Mouse (Mus musculus) hindbrain, embryonic 11.5 days (tissue): Measurements from ENCODE around the gene Rtn2. TPM values are rescaled to one million over a fixed set of nuclear protein-coding genes. Genes with fewer than 3 reads are reported as not detected.

Experiments used
- ATAC-seq: fragments of 200-750 bp; cut with Nextera tagmentation; 2 replicates; pipeline ENCODE4 v1.8.0; 2017; ENCODE audit warnings: mild to moderate bottlenecking, moderate TSS enrichment, moderate library complexity; ENCODE audit not compliant: low FRiP score
- DNase-seq: peaks from one replicate; pipeline ENCODE4 v3.0.0-alpha.2; 2015; ENCODE audit warnings: low spot score
- H3K27ac ChIP-seq: fragments of 300-500 bp; sonication (generic); 2 replicates; pipeline ENCODE4 v1.5.1; 2014; ENCODE audit warnings: mild to moderate bottlenecking, low read depth, low read length
- H3K27me3 ChIP-seq: fragments of 300-500 bp; sonication (generic); 2 replicates; pipeline ENCODE4 v1.6.1; 2014; ENCODE audit warnings: mild to moderate bottlenecking, low read length, moderate library complexity, mixed read lengths; ENCODE audit not compliant: control insufficient read depth, insufficient read depth
- H3K36me3 ChIP-seq: fragments of 300-500 bp; sonication (generic); 2 replicates; pipeline ENCODE4 v1.6.1; 2014; ENCODE audit warnings: mild to moderate bottlenecking, low read length, moderate library complexity, mixed read lengths; ENCODE audit not compliant: control insufficient read depth, insufficient read depth
- H3K4me1 ChIP-seq: fragments of 300-500 bp; sonication (generic); replicated peaks from 2 replicates; pipeline ENCODE4 v1.6.1; 2014; ENCODE audit warnings: low read length, mixed read lengths; ENCODE audit not compliant: control insufficient read depth, insufficient read depth
- H3K4me2 ChIP-seq: fragments of 300-500 bp; sonication (generic); replicated peaks from 2 replicates; pipeline ENCODE4 v1.6.1; 2014; ENCODE audit warnings: mild to moderate bottlenecking, low read depth, low read length
- H3K4me3 ChIP-seq: fragments of 300-500 bp; sonication (generic); 2 replicates; pipeline ENCODE4 v1.5.1; 2014; ENCODE audit warnings: low read depth, low read length
- H3K9ac ChIP-seq: fragments of 300-500 bp; sonication (generic); 2 replicates; pipeline ENCODE4 v1.6.1; 2014; ENCODE audit warnings: low read depth, low read length
- H3K9me3 ChIP-seq: fragments of 300-500 bp; sonication (generic); 2 replicates; pipeline ENCODE4 v1.6.1; 2016; ENCODE audit warnings: low read length; ENCODE audit not compliant: control insufficient read depth
- WGBS: fragments of 180-500 bp; shearing (Covaris S2); extraction: QIAGEN DNeasy Blood & Tissue Kit; methylation state at CpG from one replicate; pipeline ENCODE4 v1.1.7; 2014; 5-methylcytosine and 5-hydroxymethylcytosine counted together
- polyA plus RNA-seq: library from polyadenylated mRNA; unstranded; fragments of >200 nt; fragmentation: Nextera tagmentation; extraction: Ambion mirVana; gene quantifications from 2 replicates; pipeline ENCODE4 v1.2.1, GENCODE M21; 2014

Gene Rtn2
- polyA plus RNA-seq, 1 experiment from 2014 or later, result 52.1 TPM

GRCm38 (mm10) chr7:19302264-19303045, 20.0 kb downstream of the Rtn2 start:
- no peak for ATAC-seq
- H3K9ac ChIP-seq, result no peak overlapping the region

GRCm38 (mm10) chr7:19303046-19303305, 20.6 kb downstream of the Rtn2 start:
- Histone ChIP-seq H3K4me3 (no peak overlapping the region), H3K36me3 (no peaks in the 10 kb centered on the region), H3K9ac (no peak overlapping the region), H3K9me3 (no peaks in the 10 kb centered on the region), H3K4me2 (no peak overlapping the region), H3K4me1 (peaks cover 4% of the 10 kb centered on the region; the same call in 1 of the 2 replicates), H3K27ac (no peak overlapping the region), H3K27me3 (peaks cover 56% of the 10 kb centered on the region)
- 73% methylated on average over 12 of the region's 12 CpGs for WGBS
- no peak for DNase-seq
- ATAC-seq, result no peak

More at GRCm38 (mm10) chr7:19302264-19303045, 20.0 kb downstream of the Rtn2 start:
- DNase-seq, result no peak
- Histone ChIP-seq H3K27ac (no peak overlapping the region), H3K4me1 (peaks cover 4% of the 10 kb centered on the region; the same call in 1 of the 2 replicates), H3K36me3 (no peaks in the 10 kb centered on the region), H3K27me3 (peaks cover 56% of the 10 kb centered on the region), H3K4me2 (0 out of 2 replicates have a peak overlapping the region, but pooled peaks have one; percentile 17), H3K9me3 (no peaks in the 10 kb centered on the region), H3K4me3 (no peak overlapping the region)
- WGBS, result 53% methylated on average over 13 of the region's 13 CpGs

DNA sequence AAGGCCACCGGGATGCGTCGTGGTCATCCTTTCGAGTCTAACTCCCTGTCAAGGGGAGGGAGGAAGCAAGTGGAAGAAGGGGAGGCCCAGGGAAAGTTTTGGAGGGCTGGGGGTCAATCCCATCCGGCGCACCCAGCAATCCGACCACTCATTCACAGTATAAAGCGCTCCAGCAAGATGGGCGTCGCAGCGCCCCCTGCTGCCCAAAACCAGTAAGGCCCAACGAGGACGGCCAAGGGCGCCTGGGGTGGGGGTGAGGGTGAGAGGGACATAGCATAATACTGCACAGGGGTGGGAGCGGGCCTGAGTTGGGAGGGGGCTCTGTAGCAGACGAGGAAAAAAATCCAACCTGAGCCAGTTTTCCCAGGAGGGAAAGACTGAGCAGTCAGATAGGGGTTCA, 21.3 kb downstream of the Rtn2 start:
- H3K4me1 ChIP-seq, result peaks cover 4% of the 10 kb centered on the region; the same call in 1 of the 2 replicates
- WGBS, result 3% methylated on average over 16 of the region's 16 CpGs
- peak overlapping the region; percentile 1; the same call in 1 of the 2 replicates for H3K4me3 ChIP-seq
- no peak overlapping the region for H3K27ac ChIP-seq
- peaks cover 56% of the 10 kb centered on the region for H3K27me3 ChIP-seq
- DNase-seq (peak; percentile 93), ATAC-seq (no peak)
- H3K4me2 ChIP-seq, result no peak overlapping the region; the same call in 1 of the 2 replicates
- no peaks in the 10 kb centered on the region for H3K9me3 ChIP-seq
- H3K9ac ChIP-seq, result no peak overlapping the region
- no peaks in the 10 kb centered on the region for H3K36me3 ChIP-seq

- H3K4me1 ChIP-seq, result peaks cover 7% of the 10 kb centered on the region; the same call in 1 of the 2 replicates
- ATAC-seq, result no peak
- H3K4me3 ChIP-seq, result peak overlapping the region; percentile 21; the same call in 1 of the 2 replicates
- peak overlapping the region; percentile 27 for H3K4me2 ChIP-seq
- peak; percentile 38 for DNase-seq
- H3K36me3 ChIP-seq, result no peaks in the 10 kb centered on the region
- H3K27ac ChIP-seq, result no peak overlapping the region
- H3K9ac ChIP-seq, result peak overlapping the region; percentile 4; the same call in 1 of the 2 replicates
- WGBS, result 1% methylated on average over 48 of the region's 48 CpGs
- peaks cover 61% of the 10 kb centered on the region for H3K27me3 ChIP-seq
- no peaks in the 10 kb centered on the region for H3K9me3 ChIP-seq
Observed at GRCm38 (mm10) chr7:19304501-19305412, 22.3 kb downstream of the Rtn2 start.

DNA sequence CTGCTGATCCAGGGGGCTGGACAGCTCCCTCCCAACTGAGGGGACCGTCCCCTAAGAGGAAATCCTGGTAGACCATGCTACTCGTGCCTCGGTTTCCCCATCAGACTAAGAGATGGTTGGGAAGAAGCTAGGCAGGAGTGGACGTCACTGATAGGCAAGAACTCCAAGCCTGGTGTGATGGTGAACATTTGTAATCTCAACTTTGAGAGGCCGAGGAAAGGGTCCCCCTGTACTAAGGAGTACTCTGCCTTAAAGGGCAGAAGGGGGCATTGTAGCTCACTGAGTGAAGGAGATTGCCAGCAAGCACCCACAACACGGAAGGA, 22.9 kb downstream of the Rtn2 start:
- H3K9ac ChIP-seq, result no peak overlapping the region
- no peak overlapping the region for H3K4me2 ChIP-seq
- WGBS, result 15% methylated on average over 6 of the region's 6 CpGs
- H3K27me3 ChIP-seq, result peaks cover 61% of the 10 kb centered on the region
- ATAC-seq (no peak), DNase-seq (no peak)
- H3K9me3 ChIP-seq, result no peaks in the 10 kb centered on the region
- no peak overlapping the region for H3K4me3 ChIP-seq
- H3K4me1 ChIP-seq, result peaks cover 7% of the 10 kb centered on the region; the same call in 1 of the 2 replicates
- no peak overlapping the region for H3K27ac ChIP-seq
- no peaks in the 10 kb centered on the region for H3K36me3 ChIP-seq

DNA sequence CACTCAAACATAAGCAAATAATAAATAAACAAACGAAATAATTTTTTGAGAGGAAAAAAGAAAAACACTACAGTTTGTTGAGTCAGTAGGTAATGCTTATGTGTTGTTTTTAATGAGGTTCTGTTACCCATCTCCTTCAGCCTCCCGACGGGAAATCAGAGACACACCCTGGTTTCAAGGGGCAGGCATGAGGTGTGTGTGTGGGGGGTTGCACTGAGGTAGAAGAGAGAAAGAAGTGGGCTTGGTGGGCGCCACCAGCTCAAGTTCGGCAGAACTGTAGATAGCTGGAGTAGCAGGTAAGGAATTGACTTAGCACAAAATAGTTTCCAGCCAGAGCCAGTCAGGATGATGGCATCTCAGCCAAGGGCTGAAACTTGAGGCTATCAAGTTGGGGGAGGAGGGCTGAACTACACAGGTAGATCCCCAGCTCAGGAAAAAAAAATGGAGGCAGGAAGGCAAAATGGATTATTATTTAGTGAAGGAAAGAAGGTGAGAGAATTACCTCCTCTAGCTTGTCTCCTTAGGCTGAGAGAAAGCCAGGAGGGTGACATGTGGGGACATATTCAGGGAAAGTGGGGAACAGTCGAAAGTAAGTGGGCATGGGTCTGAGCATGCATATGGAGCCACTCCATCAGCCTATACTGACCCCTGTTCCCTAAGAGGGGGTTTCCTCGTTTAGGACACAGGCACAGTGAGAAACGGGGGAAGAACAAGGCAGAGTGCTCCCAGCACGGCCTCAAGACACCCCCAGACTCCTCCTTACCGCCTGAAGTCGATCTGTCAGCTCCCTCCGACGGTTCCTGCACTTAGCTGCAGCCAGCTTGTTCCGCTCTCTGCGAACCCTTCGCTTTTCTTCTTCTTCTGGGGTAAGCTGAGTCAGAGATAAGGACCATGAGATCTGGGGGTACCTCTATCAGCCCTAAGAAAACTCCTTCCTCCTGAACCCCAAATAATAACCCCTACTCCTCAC, 23.7 kb downstream of the Rtn2 start:
- Histone ChIP-seq H3K36me3 (no peaks in the 10 kb centered on the region), H3K27ac (no peak overlapping the region), H3K9me3 (no peaks in the 10 kb centered on the region), H3K9ac (no peak overlapping the region), H3K4me2 (no peak overlapping the region), H3K27me3 (peaks cover 61% of the 10 kb centered on the region), H3K4me1 (peaks cover 7% of the 10 kb centered on the region; the same call in 1 of the 2 replicates), H3K4me3 (no peak overlapping the region)
- 51% methylated on average over 16 of the region's 16 CpGs for WGBS
- ATAC-seq (no peak), DNase-seq (no peak)

- Histone ChIP-seq H3K4me3 (no peak overlapping the region), H3K4me2 (no peak overlapping the region), H3K36me3 (no peaks in the 10 kb centered on the region), H3K9ac (no peak overlapping the region), H3K27ac (no peak overlapping the region), H3K27me3 (peaks cover 56% of the 10 kb centered on the region), H3K4me1 (peaks cover 3% of the 10 kb centered on the region; the same call in 1 of the 2 replicates), H3K9me3 (no peaks in the 10 kb centered on the region)
- no peak for ATAC-seq
- 74% methylated on average over 25 of the region's 25 CpGs for WGBS
- DNase-seq, result no peak
Observed at GRCm38 (mm10) chr7:19306819-19307738, 24.7 kb downstream of the Rtn2 start.
